Mouse (Mus musculus): ENCODE results near the gene Kif5a.

Kif5a gene

DNA sequence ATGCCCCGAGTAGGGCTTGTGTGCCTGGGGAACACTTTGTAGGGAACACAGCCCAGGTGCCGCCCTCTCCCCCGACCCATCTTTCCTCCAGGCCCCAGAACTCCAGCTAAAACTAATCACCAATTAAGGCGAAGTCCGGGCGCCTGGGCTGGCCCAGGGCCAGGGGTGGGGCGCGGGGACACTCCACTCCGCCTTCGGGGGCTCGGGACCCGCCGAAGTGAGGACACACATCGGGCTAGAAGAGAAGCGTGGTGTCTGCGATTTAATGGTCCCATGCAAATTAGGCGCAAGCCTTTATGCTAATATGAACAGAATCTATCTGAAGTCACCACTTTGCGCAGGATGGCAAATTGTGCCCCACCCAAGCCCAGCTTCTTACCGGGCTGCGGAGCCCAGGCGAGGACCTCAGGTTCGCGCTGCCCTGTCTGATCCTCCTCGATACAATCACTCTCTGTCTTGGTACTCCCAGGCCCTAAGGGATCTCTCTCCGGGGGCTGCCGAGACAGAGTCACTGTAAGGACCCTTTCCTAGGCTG is 74.0 kb downstream of the Kif5a start:
- Histone ChIP-seq H3K36me3 (ENCODE audit: control insufficient read depth, insufficient read depth, low read length, poor library complexity, severe bottlenecking) (no peaks in the 10 kb centered on the region), H3K27me3 (ENCODE audit: control insufficient read depth, insufficient read depth, low read length, poor library complexity, severe bottlenecking) (peaks cover 6% of the 10 kb centered on the region)
- peak; percentile 58 for DNase-seq (ENCODE audit: low read depth, low spot score)

DNA sequence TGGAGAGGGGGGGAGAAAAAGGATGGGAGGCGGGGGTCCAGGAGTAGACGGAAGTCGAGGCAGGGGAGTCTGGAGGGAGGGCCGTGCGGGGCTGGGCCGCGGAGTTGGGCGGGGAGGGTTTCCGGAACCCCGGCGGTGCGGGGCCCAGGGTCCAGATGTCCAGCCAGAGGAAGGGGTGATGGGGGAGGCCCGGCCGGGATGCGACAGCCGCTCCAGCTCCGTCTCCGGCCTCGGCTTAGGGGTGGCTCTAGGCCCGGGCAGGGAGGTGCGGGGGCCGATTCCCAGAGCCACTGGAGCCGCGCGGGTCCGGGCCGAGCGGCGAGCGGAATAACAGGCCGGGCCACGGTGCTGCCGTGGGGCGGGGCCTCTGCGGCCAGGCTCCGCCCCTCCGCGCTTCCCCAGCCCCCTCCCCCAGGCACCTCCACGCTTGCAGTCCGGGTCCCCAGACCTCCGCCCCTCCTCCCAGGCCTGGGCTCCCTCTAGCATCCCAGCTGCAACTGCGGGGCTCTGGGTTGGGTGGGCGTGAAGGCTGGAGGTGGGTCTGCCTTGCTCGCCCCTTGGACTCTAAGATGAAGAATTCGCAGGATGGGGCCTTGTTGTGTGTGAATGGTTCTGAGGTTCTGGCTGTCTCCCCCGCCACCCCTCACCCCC is 74.6 kb downstream of the Kif5a start:
- no peak for DNase-seq (ENCODE audit: low read depth, low spot score)
- H3K36me3 ChIP-seq (ENCODE audit: control insufficient read depth, insufficient read depth, low read length, poor library complexity, severe bottlenecking) = no peaks in the 10 kb centered on the region
- peaks cover 6% of the 10 kb centered on the region for H3K27me3 ChIP-seq (ENCODE audit: control insufficient read depth, insufficient read depth, low read length, poor library complexity, severe bottlenecking)

DNA sequence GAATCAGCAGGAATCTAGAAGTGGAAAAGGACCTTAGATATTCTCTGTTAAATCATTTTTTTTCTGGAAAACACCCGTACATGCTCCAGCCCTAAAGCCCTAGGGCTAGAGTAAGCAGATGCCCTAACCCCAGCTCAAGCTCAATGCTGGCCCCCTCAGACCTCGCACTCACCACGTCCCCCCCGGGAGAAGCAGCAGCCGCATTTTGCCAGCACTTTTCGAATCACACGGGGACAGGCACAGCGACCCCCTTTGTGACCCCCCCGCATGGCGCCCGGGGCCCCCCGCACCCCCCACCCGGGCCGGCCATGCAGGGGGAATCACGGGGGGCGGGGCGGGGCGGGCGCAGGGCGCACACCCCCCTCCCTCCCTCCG is 75.1 kb downstream of the Kif5a start:
- no peak for DNase-seq (ENCODE audit: low read depth, low spot score)
- peaks cover 6% of the 10 kb centered on the region for H3K27me3 ChIP-seq (ENCODE audit: control insufficient read depth, insufficient read depth, low read length, poor library complexity, severe bottlenecking)
- H3K36me3 ChIP-seq (ENCODE audit: control insufficient read depth, insufficient read depth, low read length, poor library complexity, severe bottlenecking) = no peaks in the 10 kb centered on the region

DNA sequence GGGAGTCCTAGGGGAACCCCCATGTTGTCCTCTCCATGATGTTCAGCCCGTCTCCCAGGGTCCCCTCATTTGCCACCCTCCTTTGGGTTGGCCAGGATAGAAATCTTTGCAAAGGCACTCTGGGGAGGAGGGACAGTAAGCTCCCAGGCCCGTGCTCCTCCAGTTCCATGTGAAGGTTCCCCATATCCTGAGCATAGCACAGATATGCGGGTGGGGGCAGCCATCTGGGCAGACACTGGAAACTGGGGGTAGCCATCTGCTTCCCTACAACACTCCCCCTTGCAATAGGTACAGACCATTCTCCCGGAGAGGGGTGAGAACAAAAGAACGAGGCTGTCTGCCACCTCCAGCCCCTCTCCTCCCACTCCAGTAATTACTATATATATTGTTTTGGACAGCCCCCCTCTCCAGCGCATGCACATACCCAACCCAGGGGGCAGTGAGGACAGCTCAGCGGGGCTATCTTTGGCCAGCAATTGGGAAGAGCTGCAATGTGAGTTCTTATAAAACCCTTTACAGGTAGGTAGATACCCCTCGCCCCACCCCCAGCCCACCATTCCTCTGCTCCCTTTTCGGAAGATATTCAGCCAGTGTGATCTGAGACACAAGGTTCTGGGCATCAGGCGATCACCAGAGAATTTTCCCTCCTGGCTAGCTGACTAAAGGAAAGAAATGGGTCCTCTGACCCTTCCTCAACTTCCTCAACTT is 75.6 kb downstream of the Kif5a start:
- DNase-seq (ENCODE audit: low read depth, low spot score) = no peak

GRCm38 (mm10) chr10:127186451-127186850 is 76.7 kb downstream of the Kif5a start:
- no peaks in the 10 kb centered on the region for H3K36me3 ChIP-seq (ENCODE audit: control insufficient read depth, insufficient read depth, low read length, poor library complexity, severe bottlenecking)
- peaks cover 6% of the 10 kb centered on the region for H3K27me3 ChIP-seq (ENCODE audit: control insufficient read depth, insufficient read depth, low read length, poor library complexity, severe bottlenecking)
- DNase-seq (ENCODE audit: low read depth, low spot score) = no peak

More for the DNA sequence above, 75.6 kb downstream of the Kif5a start:
- Histone ChIP-seq H3K36me3 (ENCODE audit: control insufficient read depth, insufficient read depth, low read length, poor library complexity, severe bottlenecking) (no peaks in the 10 kb centered on the region), H3K27me3 (ENCODE audit: control insufficient read depth, insufficient read depth, low read length, poor library complexity, severe bottlenecking) (peaks cover 6% of the 10 kb centered on the region)

DNA sequence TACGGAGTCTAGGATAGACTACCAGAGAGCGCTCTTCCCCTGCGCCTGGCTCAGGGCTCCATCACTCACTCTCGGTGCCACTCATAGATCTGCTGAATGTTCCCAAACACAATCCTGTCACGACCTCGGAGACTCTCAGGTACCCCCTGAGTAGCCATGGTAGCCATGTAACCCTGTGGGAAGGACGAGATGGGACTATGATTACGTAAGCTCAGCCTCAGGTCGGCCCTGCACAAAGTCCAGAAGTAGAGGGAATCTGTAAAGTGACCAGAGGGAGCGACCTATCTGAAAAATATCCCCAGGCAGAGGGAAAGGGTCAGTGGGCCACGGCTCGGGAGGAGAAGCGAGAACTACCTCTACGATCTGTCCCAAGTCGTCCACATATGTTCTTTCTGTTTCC is 77.6 kb downstream of the Kif5a start:
- Histone ChIP-seq H3K36me3 (ENCODE audit: control insufficient read depth, insufficient read depth, low read length, poor library complexity, severe bottlenecking) (no peaks in the 10 kb centered on the region), H3K27me3 (ENCODE audit: control insufficient read depth, insufficient read depth, low read length, poor library complexity, severe bottlenecking) (peaks cover 6% of the 10 kb centered on the region)
- DNase-seq (ENCODE audit: low read depth, low spot score) = no peak

- DNase-seq (ENCODE audit: low read depth, low spot score) = no peak
These were observed 78.0 kb downstream of the Kif5a start for GRCm38 (mm10) chr10:127185101-127185500.

DNA sequence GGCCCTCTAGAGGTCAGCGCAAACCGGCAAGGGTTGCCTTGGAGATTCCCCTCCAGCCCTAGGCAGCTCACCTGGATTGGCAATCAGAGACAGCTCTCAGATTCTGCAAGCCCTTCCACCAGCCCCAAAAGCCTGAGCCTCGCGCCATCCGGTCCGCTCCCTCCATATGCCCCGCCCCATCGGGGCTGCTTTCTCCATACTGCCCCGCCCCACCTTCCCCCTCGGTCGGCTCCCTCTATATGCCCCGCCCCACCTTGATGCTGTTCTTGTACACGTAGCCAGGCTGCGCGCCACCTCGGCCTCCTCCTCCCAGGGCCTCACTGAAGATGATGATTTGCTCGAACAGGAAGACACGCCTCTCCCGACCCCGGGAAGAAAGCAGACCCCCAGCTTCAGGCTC is 79.4 kb downstream of the Kif5a start:
- no peak for DNase-seq (ENCODE audit: low read depth, low spot score)
- no peaks in the 10 kb centered on the region for H3K36me3 ChIP-seq (ENCODE audit: control insufficient read depth, insufficient read depth, low read length, poor library complexity, severe bottlenecking)
- peaks cover 5% of the 10 kb centered on the region for H3K27me3 ChIP-seq (ENCODE audit: control insufficient read depth, insufficient read depth, low read length, poor library complexity, severe bottlenecking)

More at GRCm38 (mm10) chr10:127185101-127185500, 78.0 kb downstream of the Kif5a start:
- peaks cover 6% of the 10 kb centered on the region for H3K27me3 ChIP-seq (ENCODE audit: control insufficient read depth, insufficient read depth, low read length, poor library complexity, severe bottlenecking)
- no peaks in the 10 kb centered on the region for H3K36me3 ChIP-seq (ENCODE audit: control insufficient read depth, insufficient read depth, low read length, poor library complexity, severe bottlenecking)

DNA sequence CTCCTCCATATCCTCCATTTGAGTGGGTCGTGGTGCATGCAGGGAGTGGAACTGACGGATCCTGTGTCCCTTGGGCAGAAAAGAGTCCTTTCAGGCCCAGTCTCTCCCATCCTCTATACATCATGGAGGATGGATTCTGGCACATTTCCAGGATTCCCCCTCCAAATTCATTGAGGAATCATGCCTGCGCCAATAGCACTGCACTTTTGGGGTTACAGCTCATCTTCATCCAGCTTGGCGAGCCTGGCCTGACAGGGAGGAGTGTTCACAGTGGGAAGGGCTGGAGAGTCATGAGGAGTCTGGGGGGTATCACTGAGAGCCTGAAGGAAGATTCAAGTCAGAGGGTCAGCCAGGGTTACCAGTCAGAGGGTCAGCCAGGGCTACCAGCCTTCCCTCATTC is 80.5 kb downstream of the Kif5a start:
- H3K36me3 ChIP-seq (ENCODE audit: control insufficient read depth, insufficient read depth, low read length, poor library complexity, severe bottlenecking) = no peaks in the 10 kb centered on the region
- no peak for DNase-seq (ENCODE audit: low read depth, low spot score)
- no peaks in the 10 kb centered on the region for H3K27me3 ChIP-seq (ENCODE audit: control insufficient read depth, insufficient read depth, low read length, poor library complexity, severe bottlenecking)

DNA sequence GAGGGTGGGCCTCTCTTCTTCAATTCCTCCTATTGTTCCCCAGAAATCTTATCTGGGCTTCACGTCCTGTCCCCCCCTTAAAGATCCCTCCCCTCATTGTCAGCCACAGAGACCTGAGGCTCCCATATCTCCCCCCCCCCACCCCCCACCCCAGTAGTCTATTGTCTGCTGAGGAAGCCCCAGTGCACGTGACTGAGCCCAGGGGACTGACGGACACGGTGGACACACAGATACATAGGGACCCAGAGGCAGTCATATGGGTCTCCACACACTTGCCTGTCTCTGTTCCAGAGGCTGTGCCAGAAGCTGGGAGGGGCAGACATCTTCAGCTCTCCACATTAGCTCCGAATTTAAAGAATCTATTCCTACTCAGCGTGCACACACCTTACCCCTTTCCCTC is 81.6 kb downstream of the Kif5a start:
- Histone ChIP-seq H3K27me3 (ENCODE audit: control insufficient read depth, insufficient read depth, low read length, poor library complexity, severe bottlenecking) (no peaks in the 10 kb centered on the region), H3K36me3 (ENCODE audit: control insufficient read depth, insufficient read depth, low read length, poor library complexity, severe bottlenecking) (no peaks in the 10 kb centered on the region)
- DNase-seq (ENCODE audit: low read depth, low spot score) = no peak

GRCm38 (mm10) chr10:127180695-127181047 is 82.5 kb downstream of the Kif5a start:
- no peak for DNase-seq (ENCODE audit: low read depth, low spot score)
- H3K27me3 ChIP-seq (ENCODE audit: control insufficient read depth, insufficient read depth, low read length, poor library complexity, severe bottlenecking) = no peaks in the 10 kb centered on the region
- H3K36me3 ChIP-seq (ENCODE audit: control insufficient read depth, insufficient read depth, low read length, poor library complexity, severe bottlenecking) = no peaks in the 10 kb centered on the region

DNA sequence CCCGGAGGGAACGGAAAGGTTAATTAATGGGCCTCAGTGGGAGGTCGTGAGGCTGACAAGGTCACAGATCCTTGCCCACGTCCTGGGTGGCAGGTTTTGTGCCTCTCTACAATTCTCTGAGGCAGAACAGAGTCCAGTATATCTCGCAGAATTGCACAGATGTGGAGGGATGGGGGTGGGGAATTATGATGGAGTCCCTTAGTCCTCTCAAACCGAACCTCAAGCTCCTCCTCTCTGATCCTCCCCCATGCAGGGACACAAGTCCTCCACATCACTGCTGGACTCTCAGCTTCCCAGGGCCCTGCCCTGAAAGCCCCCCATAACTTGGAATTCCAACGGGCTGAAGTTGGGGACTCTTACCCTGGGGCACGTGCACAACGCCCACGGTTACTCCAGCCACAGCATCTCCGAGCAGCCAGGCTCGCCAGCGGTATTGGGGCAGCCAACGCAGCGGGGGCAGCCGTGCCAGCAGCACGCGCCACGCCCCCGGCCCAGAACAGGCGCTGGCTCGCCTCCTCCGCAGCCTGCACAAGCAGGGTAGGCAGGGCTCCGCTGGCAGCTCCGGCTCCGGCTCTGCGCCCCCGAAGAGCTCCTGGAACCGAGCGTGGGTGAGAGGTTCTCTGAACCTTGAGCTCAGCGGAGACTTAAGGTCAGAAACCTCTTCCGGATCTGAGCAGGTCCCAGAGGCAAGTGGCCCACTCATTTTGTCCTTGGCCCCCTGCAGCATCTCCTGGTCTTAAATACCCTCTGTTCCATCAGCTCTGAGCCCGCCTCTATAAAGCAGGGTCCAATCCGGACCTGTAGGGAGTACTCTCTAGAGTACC is 83.1 kb downstream of the Kif5a start, which contains the start of gene Slc26a10:
Gene Slc26a10 (minus strand): TSS at position 775 of the 824 bp plus-strand sequence.
- no peak for DNase-seq (ENCODE audit: low read depth, low spot score)

DNA sequence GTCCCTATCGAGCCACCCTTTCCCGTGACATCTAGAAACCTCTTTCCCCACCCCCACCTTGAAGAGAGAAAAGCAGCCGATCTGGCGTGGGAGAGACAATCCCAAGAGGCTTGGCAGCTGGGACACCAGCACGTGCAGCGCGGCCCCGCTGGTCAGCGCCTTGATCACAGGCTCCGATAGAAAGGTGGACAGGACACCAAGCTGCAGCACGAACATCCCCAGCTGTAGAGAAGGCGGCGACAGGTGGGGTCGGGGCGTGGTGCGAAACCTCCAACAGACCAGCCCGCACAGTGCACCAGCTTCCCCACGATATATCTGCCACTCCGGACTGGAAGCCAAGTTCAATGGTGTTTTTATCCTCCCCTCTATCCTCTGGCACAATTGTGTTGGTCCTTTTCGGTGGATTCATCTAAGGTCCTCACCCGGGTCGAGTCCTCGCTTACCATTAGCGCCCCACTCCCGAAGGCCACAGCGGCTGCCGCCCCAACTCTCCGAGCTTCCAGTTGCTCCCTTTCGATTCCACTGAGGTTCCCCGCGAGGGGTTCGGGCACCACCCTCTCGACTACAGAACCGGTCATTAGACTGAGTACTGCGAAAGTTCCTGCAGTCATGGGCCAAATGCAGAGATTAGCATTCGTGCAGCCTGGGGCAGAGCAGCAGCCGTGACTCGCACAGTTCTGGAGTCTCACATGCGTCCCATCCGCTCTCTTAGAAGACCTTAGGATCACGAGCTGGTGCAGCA is 84.7 kb downstream of the Kif5a start:
- no peak for DNase-seq (ENCODE audit: low read depth, low spot score)
- H3K27me3 ChIP-seq (ENCODE audit: control insufficient read depth, insufficient read depth, low read length, poor library complexity, severe bottlenecking) = no peaks in the 10 kb centered on the region
- no peaks in the 10 kb centered on the region for H3K36me3 ChIP-seq (ENCODE audit: control insufficient read depth, insufficient read depth, low read length, poor library complexity, severe bottlenecking)

More for the DNA sequence above, 83.1 kb downstream of the Kif5a start, which contains the start of gene Slc26a10:
- Histone ChIP-seq H3K36me3 (ENCODE audit: control insufficient read depth, insufficient read depth, low read length, poor library complexity, severe bottlenecking) (no peaks in the 10 kb centered on the region), H3K27me3 (ENCODE audit: control insufficient read depth, insufficient read depth, low read length, poor library complexity, severe bottlenecking) (no peaks in the 10 kb centered on the region)

- Histone ChIP-seq H3K27me3 (ENCODE audit: control insufficient read depth, insufficient read depth, low read length, poor library complexity, severe bottlenecking) (no peaks in the 10 kb centered on the region), H3K36me3 (ENCODE audit: control insufficient read depth, insufficient read depth, low read length, poor library complexity, severe bottlenecking) (no peaks in the 10 kb centered on the region; the same call in 1 of the 2 replicates)
- DNase-seq (ENCODE audit: low read depth, low spot score) = peak; percentile 73
These were observed 85.4 kb downstream of the Kif5a start for GRCm38 (mm10) chr10:127177719-127178118.
